Mouse (Mus musculus): ENCODE results near the gene Tspan18.

- TF ChIP-seq CTCF (IDR thresholded peaks at IDR 0.05; ENCODE audit: borderline replicate concordance, control insufficient read depth, extremely low read depth, insufficient read depth, low read length, poor library complexity) (peak; percentile 56; the same call in 1 of the 2 replicates), POLR2A (IDR thresholded peaks at IDR 0.05; ENCODE audit: control insufficient read depth, extremely low read depth, insufficient read depth, low read length, poor library complexity) (no peak)
Measured at GRCm38 (mm10) chr2:93203682-93204081, 130.6 kb downstream of the Tspan18 start.
